Mouse (Mus musculus) kidney, embryonic 16.5 days (tissue): Measurements from ENCODE around the gene Efcab5. TPM values are rescaled to one million over a fixed set of nuclear protein-coding genes. Genes with fewer than 3 reads are reported as not detected.

ENCODE experiments used
- ATAC-seq: fragments of 200-750 bp; cut with Nextera tagmentation; 2 replicates; pipeline ENCODE4 v1.8.0; 2017; ENCODE audit warnings: moderate TSS enrichment; ENCODE audit not compliant: low FRiP score, low TSS enrichment
- H3K27ac ChIP-seq: fragments of 300-500 bp; sonication (generic); 2 replicates; pipeline ENCODE4 v1.5.1; 2014; ENCODE audit warnings: low read length
- H3K27me3 ChIP-seq: fragments of 300-500 bp; sonication (generic); 2 replicates; pipeline ENCODE4 v1.6.1; 2014; ENCODE audit warnings: low read length, control low read depth, mixed read lengths; ENCODE audit not compliant: insufficient read depth
- H3K36me3 ChIP-seq: fragments of 300-500 bp; sonication (generic); 2 replicates; pipeline ENCODE4 v1.6.1; 2014; ENCODE audit warnings: low read length, control low read depth, mixed read lengths; ENCODE audit not compliant: insufficient read depth
- H3K4me1 ChIP-seq: fragments of 300-500 bp; sonication (generic); 2 replicates; pipeline ENCODE4 v1.6.1; 2014; ENCODE audit warnings: low read length, control low read depth, mixed read lengths; ENCODE audit not compliant: insufficient read depth
- H3K4me2 ChIP-seq: fragments of 300-500 bp; sonication (generic); replicated peaks from 2 replicates; pipeline ENCODE4 v1.6.1; 2014; ENCODE audit warnings: low read depth, low read length
- H3K4me3 ChIP-seq: fragments of 300-500 bp; sonication (generic); 2 replicates; pipeline ENCODE4 v1.5.1; 2014; ENCODE audit warnings: mild to moderate bottlenecking, low read length
- H3K9ac ChIP-seq: fragments of 300-500 bp; sonication (generic); replicated peaks from 2 replicates; pipeline ENCODE4 v1.6.1; 2014; ENCODE audit warnings: low read length
- H3K9me3 ChIP-seq: fragments of 300-500 bp; sonication (generic); 2 replicates; pipeline ENCODE4 v1.6.1; 2016; ENCODE audit warnings: low read length, control low read depth
- WGBS: fragments of 180-500 bp; shearing (Covaris S2); extraction: QIAGEN DNeasy Blood & Tissue Kit; methylation state at CpG from one replicate; pipeline ENCODE4 v1.1.7; 2014; 5-methylcytosine and 5-hydroxymethylcytosine counted together
- polyA plus RNA-seq: library from polyadenylated mRNA; unstranded; fragments of >200 nt; fragmentation: Nextera tagmentation; extraction: Ambion mirVana; gene quantifications from 2 replicates; pipeline ENCODE4 v1.2.1, GENCODE M21; 2015

The Efcab5 gene
- polyA plus RNA-seq, 1 experiment from 2014 or later: 0.09 TPM

GRCm38 (mm10) chr11:77199636-77200035 is 10.9 kb upstream of the Efcab5 start:
- Histone ChIP-seq H3K4me3 (no peak overlapping the region), H3K27me3 (no peaks in the 10 kb centered on the region), H3K9me3 (no peaks in the 10 kb centered on the region), H3K36me3 (no peaks in the 10 kb centered on the region), H3K27ac (peak overlapping the region; percentile 68; the same call in 1 of the 2 replicates), H3K4me1 (peaks cover 12% of the 10 kb centered on the region), H3K4me2 (0 out of 2 replicates have a peak overlapping the region, but pooled peaks have one; percentile 10), H3K9ac (no peak overlapping the region)
- ATAC-seq: no peak
- 43% methylated on average over 4 of the region's 4 CpGs for WGBS

- WGBS: 34% methylated on average over 4 of the region's 4 CpGs
- no peaks in the 10 kb centered on the region for H3K27me3 ChIP-seq
- H3K4me1 ChIP-seq: peaks cover 23% of the 10 kb centered on the region
- peak; percentile 61; the same call in 1 of the 2 replicates for ATAC-seq
- H3K27ac ChIP-seq: peak overlapping the region; percentile 77
- H3K9me3 ChIP-seq: no peaks in the 10 kb centered on the region
- H3K36me3 ChIP-seq: no peaks in the 10 kb centered on the region
- H3K9ac ChIP-seq: no peak overlapping the region
- H3K4me2 ChIP-seq: 0 out of 2 replicates have a peak overlapping the region, but pooled peaks have one; percentile 11
- no peak overlapping the region for H3K4me3 ChIP-seq
Measured at GRCm38 (mm10) chr11:77196181-77197143, 7.7 kb upstream of the Efcab5 start.

GRCm38 (mm10) chr11:77195360-77196109 is 6.8 kb upstream of the Efcab5 start:
- H3K27me3 ChIP-seq: no peaks in the 10 kb centered on the region
- no peaks in the 10 kb centered on the region for H3K9me3 ChIP-seq
- no peak for ATAC-seq
- H3K4me2 ChIP-seq: no peak overlapping the region
- 77% methylated on average over 11 of the region's 11 CpGs for WGBS
- H3K27ac ChIP-seq: peak overlapping the region; percentile 52; the same call in 1 of the 2 replicates
- no peaks in the 10 kb centered on the region for H3K36me3 ChIP-seq
- no peak overlapping the region for H3K9ac ChIP-seq
- H3K4me1 ChIP-seq: peaks cover 23% of the 10 kb centered on the region
- H3K4me3 ChIP-seq: no peak overlapping the region

GRCm38 (mm10) chr11:77194762-77195161 is 6.0 kb upstream of the Efcab5 start:
- Histone ChIP-seq H3K27ac (no peak overlapping the region), H3K9me3 (no peaks in the 10 kb centered on the region), H3K27me3 (no peaks in the 10 kb centered on the region), H3K36me3 (no peaks in the 10 kb centered on the region), H3K9ac (no peak overlapping the region), H3K4me3 (no peak overlapping the region), H3K4me2 (no peak overlapping the region), H3K4me1 (peaks cover 21% of the 10 kb centered on the region)
- ATAC-seq: no peak
- WGBS: 78% methylated on average over 1 of the region's 1 CpGs

GRCm38 (mm10) chr11:77193941-77194553 is 5.3 kb upstream of the Efcab5 start:
- Histone ChIP-seq H3K27me3 (no peaks in the 10 kb centered on the region), H3K9me3 (no peaks in the 10 kb centered on the region), H3K4me3 (no peak overlapping the region), H3K36me3 (no peaks in the 10 kb centered on the region), H3K9ac (no peak overlapping the region), H3K4me1 (peaks cover 19% of the 10 kb centered on the region), H3K27ac (0 out of 2 replicates have a peak overlapping the region, but pooled peaks have one; percentile 34), H3K4me2 (no peak overlapping the region)
- ATAC-seq: peak; percentile 42
- 29% methylated on average over 6 of the region's 6 CpGs for WGBS

- Histone ChIP-seq H3K36me3 (no peaks in the 10 kb centered on the region), H3K27me3 (no peaks in the 10 kb centered on the region), H3K4me1 (peaks cover 19% of the 10 kb centered on the region), H3K4me2 (no peak overlapping the region), H3K27ac (peak overlapping the region; percentile 38; the same call in 1 of the 2 replicates), H3K4me3 (no peak overlapping the region), H3K9me3 (no peaks in the 10 kb centered on the region), H3K9ac (no peak overlapping the region)
- WGBS: 45% methylated on average over 5 of the region's 5 CpGs
- no peak for ATAC-seq
Measured at GRCm38 (mm10) chr11:77193410-77193809, 4.6 kb upstream of the Efcab5 start.

GRCm38 (mm10) chr11:77184926-77185325 is 3.8 kb downstream of the Efcab5 start:
- H3K4me2 ChIP-seq: no peak overlapping the region
- no peaks in the 10 kb centered on the region for H3K36me3 ChIP-seq
- no peaks in the 10 kb centered on the region for H3K9me3 ChIP-seq
- no peak overlapping the region for H3K9ac ChIP-seq
- WGBS: 54% methylated on average over 2 of the region's 2 CpGs
- H3K4me1 ChIP-seq: no peaks in the 10 kb centered on the region
- H3K27me3 ChIP-seq: no peaks in the 10 kb centered on the region
- no peak overlapping the region for H3K4me3 ChIP-seq
- no peak overlapping the region for H3K27ac ChIP-seq
- ATAC-seq: no peak

- Histone ChIP-seq H3K27me3 (no peaks in the 10 kb centered on the region), H3K4me2 (no peak overlapping the region), H3K4me3 (no peak overlapping the region), H3K9ac (no peak overlapping the region), H3K4me1 (no peaks in the 10 kb centered on the region), H3K36me3 (no peaks in the 10 kb centered on the region), H3K9me3 (no peaks in the 10 kb centered on the region), H3K27ac (no peak overlapping the region)
- 52% methylated on average over 2 of the region's 2 CpGs for WGBS
- no peak for ATAC-seq
Measured at GRCm38 (mm10) chr11:77182616-77183015, 6.2 kb downstream of the Efcab5 start.

- no peaks in the 10 kb centered on the region for H3K36me3 ChIP-seq
- H3K27ac ChIP-seq: no peak overlapping the region
- H3K4me1 ChIP-seq: no peaks in the 10 kb centered on the region
- ATAC-seq: no peak
- H3K4me2 ChIP-seq: no peak overlapping the region
- no peaks in the 10 kb centered on the region for H3K27me3 ChIP-seq
- 55% methylated on average over 2 of the region's 2 CpGs for WGBS
- no peaks in the 10 kb centered on the region for H3K9me3 ChIP-seq
- no peak overlapping the region for H3K4me3 ChIP-seq
- H3K9ac ChIP-seq: no peak overlapping the region
Measured at GRCm38 (mm10) chr11:77182041-77182440, 6.7 kb downstream of the Efcab5 start.
